Comparison of ENCODE assay signal across 14 mouse cellular contexts in genomic region chr6:52243681-52244121, GRCm38 (mm10). TPM values are rescaled to one million over a fixed set of nuclear protein-coding genes. Genes with fewer than 3 reads are reported as not detected.
DNase-seq lines count a peak whose midpoint lies in the region; ATAC-seq and TF ChIP-seq lines count a peak whose summit lies in the region.
"Had no signal": no experiment of that assay in that cellular context is flagged by ENCODE, and none has a peak within 500 bp of the region (broad histone marks: within the 10 kb centered on the region; RNA-seq: fewer than 3 reads in every experiment).

No protein-coding gene starts in this region.

- no peak for TF ChIP-seq CTCF in embryonic fibroblast, embryonic 13.5 days (IDR thresholded peaks at IDR 0.05; ENCODE audit: borderline replicate concordance, insufficient read depth, low read length)

- H3K4me2 ChIP-seq in kidney, embryonic 15.5 days = peak overlapping the region; percentile 74
- peak overlapping the region; percentile 50 for H3K4me2 ChIP-seq in neural tube, embryonic 15.5 days

- H3K4me1 ChIP-seq in kidney, embryonic 15.5 days = peaks cover 47% of the 10 kb centered on the region
- no peaks in the 10 kb centered on the region for H3K4me1 ChIP-seq in embryonic fibroblast, embryonic 13.5 days (ENCODE audit: control insufficient read depth, insufficient read depth, low read length)
- H3K4me1 ChIP-seq in neural tube, embryonic 15.5 days = 0 out of 2 replicates have a peak, but pooled peaks cover 13% of the 10 kb centered on the region

- peaks cover 28% of the 10 kb centered on the region for H3K27me3 ChIP-seq in kidney, embryonic 15.5 days
- peaks cover 61% of the 10 kb centered on the region for H3K27me3 ChIP-seq in neural tube, embryonic 15.5 days (replicated peaks)

- peak overlapping the region; percentile 74 for H3K4me3 ChIP-seq in kidney, embryonic 15.5 days (replicated peaks)
- H3K4me3 ChIP-seq in embryonic fibroblast, embryonic 13.5 days (ENCODE audit: insufficient read depth, low read length) = peak overlapping the region; percentile 40
- H3K4me3 ChIP-seq in neural tube, embryonic 15.5 days (replicated peaks) = peak overlapping the region; percentile 40
- H3K4me3 ChIP-seq: left cerebral cortex, adult 2 months had no signal

- WGBS in kidney, embryonic 15.5 days = 4% methylated on average over 12 of the region's 12 CpGs
- 9% methylated on average over 12 of the region's 12 CpGs for WGBS in neural tube, embryonic 15.5 days

- peak overlapping the region; percentile 95 for H3K27ac ChIP-seq in kidney, embryonic 15.5 days
- H3K27ac ChIP-seq in embryonic fibroblast, embryonic 13.5 days (ENCODE audit: insufficient read depth, low read length) = 0 out of 2 replicates have a peak overlapping the region, but pooled peaks have one; percentile 10
- H3K27ac ChIP-seq in neural tube, embryonic 15.5 days (replicated peaks) = no peak overlapping the region; the same call in 1 of the 2 replicates
- H3K27ac ChIP-seq: left cerebral cortex, adult 2 months had no signal

- DNase-seq in kidney, postnatal 36 days = no peak
- DNase-seq in kidney, postnatal 14 days = peak; percentile 51
- DNase-seq in ovary, postnatal 36 days (ENCODE audit: low spot score) = no peak
- DNase-seq: cerebellum, adult 11-12 months; embryo, embryonic 11 days; gastrocnemius, postnatal 14 days; liver, postnatal 0 days; thymus, postnatal 36 days had no signal

- no peaks in the 10 kb centered on the region for H3K36me3 ChIP-seq in kidney, embryonic 15.5 days
- no peaks in the 10 kb centered on the region for H3K36me3 ChIP-seq in neural tube, embryonic 15.5 days

- ATAC-seq in kidney, embryonic 15.5 days (replicated peaks; ENCODE audit: low FRiP score) = no peak
- no peak for ATAC-seq in neural tube, embryonic 15.5 days (ENCODE audit: low FRiP score)
- no peak for ATAC-seq in inflammation-experienced regulatory T-cells, adult 6 months
- ATAC-seq: liver, postnatal 0 days had no signal

- H3K9ac ChIP-seq in kidney, embryonic 15.5 days = peak overlapping the region; percentile 81
- H3K9ac ChIP-seq in neural tube, embryonic 15.5 days (replicated peaks) = no peak overlapping the region
- H3K9ac ChIP-seq: liver, postnatal 0 days had no signal

- TF ChIP-seq POLR2A in embryonic fibroblast, embryonic 13.5 days (IDR thresholded peaks at IDR 0.05; ENCODE audit: low read depth, low read length) = no peak

- no peaks in the 10 kb centered on the region for H3K9me3 ChIP-seq in kidney, embryonic 15.5 days (replicated peaks)
- H3K9me3 ChIP-seq in neural tube, embryonic 15.5 days (replicated peaks) = no peaks in the 10 kb centered on the region

RNA-seq across cellular contexts. Expression of gene Hoxa11, which starts 1.9 kb away (rescaled TPM):
- 34.3 and 34.8 TPM in 2 replicates for polyA plus RNA-seq in kidney, embryonic 15.5 days (2015; fragmentation: Nextera tagmentation; extraction: Ambion mirVana)
- polyA plus RNA-seq in embryonic fibroblast, embryonic 13.5 days (2011; ENCODE audit: insufficient read length, low read depth, missing spikeins) = 5.1 and 9.2 TPM in 2 replicates
- 4.3 and 9.6 TPM in 2 replicates for polyA plus RNA-seq in neural tube, embryonic 15.5 days (2015; fragmentation: Nextera tagmentation; extraction: Ambion mirVana)
- polyA plus RNA-seq in inflammation-experienced regulatory T-cells, adult 6 months (2017; shearing (Covaris generic)) = not detected
- polyA plus RNA-seq: heart, embryonic 16.5 days; liver, postnatal 0 days had no signal

RNA-seq across cellular contexts. Expression of gene Hoxa10, which starts 3.0 kb away (rescaled TPM):
- 157 and 172 TPM in 2 replicates for polyA plus RNA-seq in kidney, embryonic 15.5 days (2015; fragmentation: Nextera tagmentation; extraction: Ambion mirVana)
- 12.1 and 18.2 TPM in 2 replicates for polyA plus RNA-seq in embryonic fibroblast, embryonic 13.5 days (2011; ENCODE audit: insufficient read length, low read depth, missing spikeins)
- 48.9 and 69.7 TPM in 2 replicates for polyA plus RNA-seq in neural tube, embryonic 15.5 days (2015; fragmentation: Nextera tagmentation; extraction: Ambion mirVana)
- not detected for polyA plus RNA-seq in inflammation-experienced regulatory T-cells, adult 6 months (2017; shearing (Covaris generic))
- polyA plus RNA-seq: heart, embryonic 16.5 days; liver, postnatal 0 days had no signal

RNA-seq across cellular contexts. Expression of gene Hoxa9, which starts 12.8 kb away (rescaled TPM):
- polyA plus RNA-seq in kidney, embryonic 15.5 days (2015; fragmentation: Nextera tagmentation; extraction: Ambion mirVana) = 53.4 and 65.1 TPM in 2 replicates
- polyA plus RNA-seq in embryonic fibroblast, embryonic 13.5 days (2011; ENCODE audit: insufficient read length, low read depth, missing spikeins) = 9.9 and 13.6 TPM in 2 replicates
- polyA plus RNA-seq in neural tube, embryonic 15.5 days (2015; fragmentation: Nextera tagmentation; extraction: Ambion mirVana) = 64.3 and 77.5 TPM in 2 replicates
- under 1 TPM in 2 of 3 experiments, not detected in 1; 0.13 to 0.32 TPM for polyA plus RNA-seq in inflammation-experienced regulatory T-cells, adult 6 months (2017; shearing (Covaris generic))

RNA-seq across cellular contexts. Expression of gene Hoxa13, which starts 17.0 kb away (rescaled TPM):
- polyA plus RNA-seq in kidney, embryonic 15.5 days (2015; fragmentation: Nextera tagmentation; extraction: Ambion mirVana) = 0.13 and 0.43 TPM in 2 replicates
- polyA plus RNA-seq in embryonic fibroblast, embryonic 13.5 days (2011; ENCODE audit: insufficient read length, low read depth, missing spikeins) = 3.3 and 5.0 TPM in 2 replicates
- 0.08 and 0.26 TPM in 2 replicates for polyA plus RNA-seq in neural tube, embryonic 15.5 days (2015; fragmentation: Nextera tagmentation; extraction: Ambion mirVana)
- not detected for polyA plus RNA-seq in inflammation-experienced regulatory T-cells, adult 6 months (2017; shearing (Covaris generic))
- polyA plus RNA-seq: heart, embryonic 16.5 days; liver, postnatal 0 days had no signal

RNA-seq across cellular contexts. Expression of gene Hoxa7, which starts 22.0 kb away (rescaled TPM):
- polyA plus RNA-seq in kidney, embryonic 15.5 days (2015; fragmentation: Nextera tagmentation; extraction: Ambion mirVana) = 26.7 and 27.2 TPM in 2 replicates
- polyA plus RNA-seq in embryonic fibroblast, embryonic 13.5 days (2011; ENCODE audit: insufficient read length, low read depth, missing spikeins) = 15.8 and 21.6 TPM in 2 replicates
- 86.8 and 109 TPM in 2 replicates for polyA plus RNA-seq in neural tube, embryonic 15.5 days (2015; fragmentation: Nextera tagmentation; extraction: Ambion mirVana)
- not detected for polyA plus RNA-seq in inflammation-experienced regulatory T-cells, adult 6 months (2017; shearing (Covaris generic))

Comparison
In these comparisons a context has a peak if more than half of its experiments do, and no peak if none do; other contexts are left out.
1. RNA of gene Hoxa10, which starts 3.0 kb away (polyA plus RNA-seq): 157 to 172 TPM in kidney, embryonic 15.5 days, 48.9 to 69.7 TPM in neural tube, embryonic 15.5 days and 12.1 to 18.2 TPM in embryonic fibroblast, embryonic 13.5 days; not detected in inflammation-experienced regulatory T-cells, adult 6 months; every median in the first group is over 10 times any median in the second.
2. Peak in every context shown above with its lines, with median percentiles within 50 percentile points of each other: H3K4me3 ChIP-seq.